Comparison of ENCODE assay signal across 22 mouse cellular contexts in the genomic region with DNA sequence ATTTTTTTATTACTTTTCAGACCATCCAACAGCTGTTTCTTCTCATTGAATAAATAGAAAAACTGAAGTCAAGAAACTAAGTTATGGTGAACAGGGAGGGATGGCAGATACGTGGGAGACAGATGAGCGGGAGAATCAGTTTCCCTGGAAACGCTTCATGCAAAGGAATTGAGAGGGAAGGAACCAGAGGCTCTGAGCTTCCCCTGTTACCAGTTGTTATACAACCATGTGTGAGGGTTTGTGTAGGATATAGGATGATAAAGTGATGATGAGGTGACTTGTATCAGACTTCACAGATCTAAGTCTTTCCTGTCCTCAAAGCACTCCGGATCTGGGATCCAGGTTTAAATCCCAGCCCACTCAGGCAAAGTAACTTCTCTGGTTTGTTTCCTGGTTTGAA. TPM values are rescaled to one million over a fixed set of nuclear protein-coding genes. Genes with fewer than 3 reads are reported as not detected.
DNase-seq lines count a peak whose midpoint lies in the region; TF ChIP-seq lines count a peak whose summit lies in the region.
"Had no signal": no experiment of that assay in that cellular context is flagged by ENCODE, and none has a peak within 500 bp of the region (broad histone marks: within the 10 kb centered on the region; RNA-seq: fewer than 3 reads in every experiment).

No protein-coding gene starts in this region.

- H3K27ac ChIP-seq in left cerebral cortex, adult 2 months: peak overlapping the region; percentile 77; the same call in 1 of the 2 replicates
- H3K27ac ChIP-seq: embryonic facial prominence, embryonic 12.5 days; forebrain, embryonic 12.5 days; heart, adult 2 months; heart, embryonic 15.5 days; hindbrain, embryonic 14.5 days had no signal

- H3K4me3 ChIP-seq in left cerebral cortex, adult 2 months: no peak overlapping the region
- H3K4me3 ChIP-seq: embryonic facial prominence, embryonic 12.5 days; forebrain, embryonic 12.5 days; heart, adult 2 months; heart, embryonic 15.5 days had no signal

- intact Hi-C loops in left cerebral cortex, adult 2 months (cut with DNase I): no loop called here
- intact Hi-C loops in left cerebral cortex, postnatal 4 days (cut with DNase I): no loop called here

- no peak for TF ChIP-seq CTCF in left cerebral cortex, adult 2 months (IDR thresholded peaks at IDR 0.05)

- peak; percentile 22 for DNase-seq in embryo, embryonic 10.5 days (ENCODE audit: low spot score)
- DNase-seq in embryo, embryonic 9.5 days (ENCODE audit: extremely low spot score): no peak
- DNase-seq in frontal cortex, adult 2 months (ENCODE audit: extremely low spot score in 1 of 2, low spot score in 1 of 2): peak; percentile 49 to 75
- no peak for DNase-seq in frontal cortex, postnatal 14 days (ENCODE audit: low spot score in 2 of 2)
- DNase-seq in left cerebral cortex, adult 2 months (ENCODE audit: extremely low spot score in 1 of 2, low spot score in 2 of 2): peak in 1 of 2 experiments; percentile 14
- DNase-seq in left cerebral cortex, postnatal 4 days: no peak
- peak; percentile 68 for DNase-seq in right cerebral cortex, adult 18-20 months
- no peak for DNase-seq in right cerebral cortex, postnatal 25 days
- DNase-seq: adrenal gland, postnatal 10 days; B cell, adult 2 months; cerebellum, adult 11-12 months; cerebellum, adult 9-10 months; forebrain, postnatal 0 days; gastrocnemius, postnatal 14 days; heart, adult 2 months; heart, postnatal 14 days had no signal

RNA-seq across cellular contexts. Expression of a gene that starts 3.2 kb away (rescaled TPM):
- polyA plus RNA-seq in frontal cortex, adult 2 months (2012; rRNA removed): 95.0 and 110 TPM in 2 replicates
- 100 to 1,000 TPM in 1 of 2 experiments, 10 to 100 TPM in 1; 94.9 to 100 TPM for total RNA-seq in left cerebral cortex, adult 2 months (2021)
- 10 to 100 TPM; 26.5 to 31.7 TPM for total RNA-seq in left cerebral cortex, postnatal 4 days (2021)
- total RNA-seq: hematopoietic stem cell, adult 5-6 weeks had no signal
- polyA plus RNA-seq: G1E had no signal

Comparison
In these comparisons a context has a peak if more than half of its experiments do, and no peak if none do; other contexts are left out.
1. DNase-seq: peak in embryo, embryonic 10.5 days (single experiment), frontal cortex, adult 2 months (2 of 2) and right cerebral cortex, adult 18-20 months (single experiment); none in embryo, embryonic 9.5 days (single experiment), frontal cortex, postnatal 14 days (0 of 2), left cerebral cortex, postnatal 4 days (single experiment) and right cerebral cortex, postnatal 25 days (single experiment).